Mouse (Mus musculus) macrophage (primary cell): ENCODE measurements around the gene Ccdc169. TPM values are rescaled to one million over a fixed set of nuclear protein-coding genes. Genes with fewer than 3 reads are reported as not detected.
"Not testable (repeated sequence)": the region's sequence is repeated elsewhere in the genome, so short reads cannot be mapped to it uniquely, and the experiment has no call there.

Experiments
- H3K27ac ChIP-seq: fragments of 350-480 bp; formaldehyde crosslinking; 2 replicates; pipeline ENCODE4 v1.9.0; 2021
- H3K36me3 ChIP-seq: fragments of 350-480 bp; formaldehyde crosslinking; 2 replicates; pipeline ENCODE4 v1.9.0; 2021; ENCODE audit errors: inconsistent target
- H3K4me3 ChIP-seq: fragments of 350-480 bp; formaldehyde crosslinking; 2 replicates; pipeline ENCODE4 v1.9.0; 2021; ENCODE audit errors: inconsistent target
- H3K79me2 ChIP-seq: fragments of 350-480 bp; formaldehyde crosslinking; 2 replicates; pipeline ENCODE4 v1.9.0; 2021; ENCODE audit errors: inconsistent target
- WGBS: methylation state at CpG from one replicate; pipeline ENCODE4 v1.1.7; 2026; ENCODE audit warnings: inconsistent platforms; ENCODE audit not compliant: missing documents; 5-methylcytosine and 5-hydroxymethylcytosine counted together
- polyA plus RNA-seq: library from polyadenylated mRNA; stranded (reverse); fragments of 250-400 nt; gene quantifications from 3 replicates; pipeline ENCODE4 v1.2.4, GENCODE M21; 2018; ENCODE audit warnings: inconsistent platforms

Ccdc169 gene
- polyA plus RNA-seq, 1 experiment from 2014 or later: 0.23 TPM

GRCm38 (mm10) chr3:55195581-55196327, 58.6 kb downstream of the Ccdc169 start:
- Histone ChIP-seq H3K27ac (no peak overlapping the region), H3K36me3 (no peaks in the 10 kb centered on the region), H3K4me3 (no peak overlapping the region), H3K79me2 (no peaks in the 10 kb centered on the region)
- WGBS: 79% methylated on average over 5 of the region's 5 CpGs

DNA sequence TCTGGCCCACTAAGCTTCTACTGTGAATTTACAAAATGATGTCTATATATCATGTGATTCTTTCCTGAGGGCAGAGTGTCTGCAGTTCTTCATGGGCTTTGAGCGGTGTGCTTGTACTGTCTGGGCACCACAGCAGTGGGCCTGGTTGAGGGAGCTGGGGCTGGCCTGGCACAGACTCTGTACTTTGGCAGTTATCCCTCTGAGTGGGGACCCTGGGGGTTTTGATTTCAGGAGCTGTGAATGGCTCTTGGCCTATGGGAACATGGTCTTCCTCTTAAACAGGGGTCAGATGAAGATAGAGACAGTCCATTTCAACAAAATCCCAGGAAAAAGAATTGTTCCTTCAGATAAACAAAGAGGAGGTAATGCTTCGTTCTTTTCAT, 59.2 kb downstream of the Ccdc169 start:
- H3K27ac ChIP-seq: no peak overlapping the region
- H3K4me3 ChIP-seq: no peak overlapping the region
- no peaks in the 10 kb centered on the region for H3K36me3 ChIP-seq
- WGBS: 91% methylated on average over 2 of the region's 2 CpGs
- H3K79me2 ChIP-seq: no peaks in the 10 kb centered on the region

- not testable (repeated sequence) for H3K4me3 ChIP-seq, H3K36me3 ChIP-seq, H3K79me2 ChIP-seq, H3K27ac ChIP-seq
- WGBS: 93% methylated on average over 11 of the region's 11 CpGs
Measured at GRCm38 (mm10) chr3:55203621-55204020, 66.5 kb downstream of the Ccdc169 start.

DNA sequence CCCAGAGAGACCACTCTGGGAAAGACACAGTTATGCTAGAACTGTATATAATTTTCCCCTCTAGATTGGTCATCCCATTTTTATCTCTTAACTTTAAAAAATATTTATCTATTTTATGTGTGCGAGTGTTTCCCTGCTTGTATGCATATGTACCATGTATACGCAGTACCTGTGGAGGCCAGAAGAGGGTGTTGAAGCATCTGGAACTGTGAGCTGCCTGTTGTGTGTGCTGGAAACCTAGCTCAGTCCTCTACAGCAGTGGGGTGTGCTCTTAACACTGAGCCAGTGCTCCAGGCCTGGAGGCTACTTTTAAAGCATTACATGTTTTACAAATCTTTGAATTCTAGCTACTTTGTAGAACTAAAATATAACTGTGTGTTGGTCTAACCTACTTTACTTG, 69.3 kb downstream of the Ccdc169 start:
- WGBS: 90% methylated on average over 2 of the region's 2 CpGs
- Histone ChIP-seq H3K27ac (no peak overlapping the region), H3K79me2 (no peaks in the 10 kb centered on the region), H3K36me3 (no peaks in the 10 kb centered on the region), H3K4me3 (no peak overlapping the region)

DNA sequence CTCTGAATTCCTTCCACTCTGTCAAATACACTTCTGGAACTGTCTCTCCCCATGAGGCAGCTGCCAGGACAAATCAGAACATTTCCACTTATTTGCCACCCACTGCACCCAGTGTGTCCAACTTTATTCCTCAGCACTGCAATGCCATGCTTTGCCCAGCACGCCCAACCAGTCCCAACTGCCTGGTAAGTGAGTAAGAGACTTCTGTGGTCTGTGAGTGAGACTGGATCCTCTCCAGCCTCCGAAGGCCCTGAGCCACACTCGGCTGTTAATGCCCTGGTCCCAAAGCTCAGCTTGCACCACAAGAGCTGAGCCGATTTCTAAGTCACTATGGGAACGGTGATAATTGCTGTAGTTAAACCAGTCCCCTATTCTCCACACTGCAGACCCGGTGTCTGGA, 70.5 kb downstream of the Ccdc169 start:
- Histone ChIP-seq H3K79me2 (no peaks in the 10 kb centered on the region), H3K4me3 (no peak overlapping the region), H3K36me3 (no peaks in the 10 kb centered on the region), H3K27ac (no peak overlapping the region)
- 83% methylated on average over 6 of the region's 6 CpGs for WGBS

DNA sequence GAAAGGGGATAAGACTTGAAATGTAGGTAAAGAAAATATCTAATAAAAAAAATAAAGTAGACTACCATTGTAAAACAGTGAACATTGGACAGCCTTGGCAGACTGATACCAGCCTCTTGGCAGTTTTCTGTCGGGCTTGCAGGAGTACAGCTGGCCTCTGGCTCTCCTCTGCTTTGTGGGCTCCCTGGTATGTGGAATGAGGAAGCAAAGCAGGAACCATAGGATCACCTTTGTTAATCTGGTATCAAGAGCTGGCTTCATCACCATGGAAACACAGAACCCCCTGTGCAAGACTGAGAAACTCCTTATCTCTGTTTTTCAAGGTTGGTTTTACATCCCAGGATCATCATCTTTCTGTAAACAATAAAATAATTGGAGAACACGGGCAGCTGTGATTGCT, 75.1 kb downstream of the Ccdc169 start:
- no peaks in the 10 kb centered on the region for H3K36me3 ChIP-seq
- no peaks in the 10 kb centered on the region for H3K79me2 ChIP-seq
- WGBS: 43% methylated on average over 2 of the region's 2 CpGs
- no peak overlapping the region for H3K4me3 ChIP-seq
- no peak overlapping the region for H3K27ac ChIP-seq

DNA sequence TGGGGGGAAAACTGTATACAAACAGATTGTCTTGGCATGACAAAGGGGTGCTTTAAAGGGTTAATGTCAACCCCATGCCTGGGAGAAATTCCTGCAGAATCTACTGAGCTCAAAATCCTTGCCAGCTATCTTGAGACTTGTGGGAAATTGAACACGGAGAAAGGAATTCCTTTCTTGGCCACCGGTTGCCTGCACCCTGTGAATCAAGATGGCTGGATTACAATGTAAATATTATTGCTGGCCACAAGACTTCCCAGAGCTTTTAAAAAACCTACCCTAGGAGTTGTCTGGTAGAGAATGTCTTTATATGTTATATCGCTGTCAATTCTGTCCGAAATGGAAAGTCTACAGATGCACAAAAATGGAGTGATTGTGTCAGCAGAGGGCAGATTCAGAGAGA, 76.6 kb downstream of the Ccdc169 start:
- no peak overlapping the region for H3K4me3 ChIP-seq
- no peaks in the 10 kb centered on the region for H3K79me2 ChIP-seq
- no peak overlapping the region for H3K27ac ChIP-seq
- 84% methylated on average over 4 of the region's 4 CpGs for WGBS
- H3K36me3 ChIP-seq: no peaks in the 10 kb centered on the region

GRCm38 (mm10) chr3:55214413-55214812, 77.3 kb downstream of the Ccdc169 start:
- H3K27ac ChIP-seq: no peak overlapping the region
- H3K79me2 ChIP-seq: no peaks in the 10 kb centered on the region
- no peak overlapping the region for H3K4me3 ChIP-seq
- H3K36me3 ChIP-seq: no peaks in the 10 kb centered on the region
- 77% methylated on average over 6 of the region's 6 CpGs for WGBS

- Histone ChIP-seq H3K79me2 (no peaks in the 10 kb centered on the region), H3K4me3 (no peak overlapping the region), H3K36me3 (no peaks in the 10 kb centered on the region), H3K27ac (no peak overlapping the region)
- 100% methylated on average over 1 of the region's 2 CpGs for WGBS
Measured at GRCm38 (mm10) chr3:55222502-55222901, 85.4 kb downstream of the Ccdc169 start.

Other genes with a start within 250 kb of the Ccdc169 start
- not detected in 3 replicates for gene Sertm1, start 221.5 kb upstream of the Ccdc169 start, polyA plus RNA-seq
- not detected in 3 replicates for gene Ccna1, start 81.8 kb upstream of the Ccdc169 start, polyA plus RNA-seq
- gene Spg20, start 25.2 kb upstream of the Ccdc169 start, polyA plus RNA-seq: 26.0 to 40.8 TPM (median 27.7 TPM) in 3 replicates
- not detected in 3 replicates for gene Sohlh2, start 44.7 kb downstream of the Ccdc169 start, polyA plus RNA-seq
- gene Dclk1, start 105.0 kb downstream of the Ccdc169 start, polyA plus RNA-seq: 0.01 TPM in 1 of 3 replicates, not detected in the others